Mouse (Mus musculus) forebrain, embryonic 12.5 days (tissue): ENCODE measurements around the gene Hkdc1. TPM values are rescaled to one million over a fixed set of nuclear protein-coding genes. Genes with fewer than 3 reads are reported as not detected.
A peak's percentile ranks its signal among the peaks of the same experiment; 100 is the strongest.

ENCODE experiments used
- ATAC-seq: fragments of 200-750 bp; cut with Nextera tagmentation; 2 replicates; pipeline ENCODE4 v1.8.0; 2017; ENCODE audit warnings: moderate TSS enrichment; ENCODE audit not compliant: low FRiP score
- H3K27ac ChIP-seq: fragments of 300-500 bp; sonication (generic); 2 replicates; pipeline ENCODE4 v1.5.1; 2016; ENCODE audit warnings: mild to moderate bottlenecking
- H3K27me3 ChIP-seq: fragments of 300-500 bp; sonication (generic); 2 replicates; pipeline ENCODE4 v1.6.1; 2016; ENCODE audit warnings: mild to moderate bottlenecking
- H3K36me3 ChIP-seq: fragments of 300-500 bp; sonication (generic); replicated peaks from 2 replicates; pipeline ENCODE4 v1.6.1; 2016; ENCODE audit warnings: mild to moderate bottlenecking
- H3K4me1 ChIP-seq: fragments of 300-500 bp; sonication (generic); 2 replicates; pipeline ENCODE4 v1.6.1; 2016
- H3K4me2 ChIP-seq: fragments of 300-500 bp; sonication (generic); 2 replicates; pipeline ENCODE4 v1.6.1; 2016; ENCODE audit warnings: mild to moderate bottlenecking, moderate library complexity
- H3K4me3 ChIP-seq: fragments of 300-500 bp; sonication (generic); replicated peaks from 2 replicates; pipeline ENCODE4 v1.5.1; 2016; ENCODE audit warnings: mild to moderate bottlenecking
- H3K9ac ChIP-seq: fragments of 300-500 bp; sonication (generic); 2 replicates; pipeline ENCODE4 v1.6.1; 2016; ENCODE audit warnings: mild to moderate bottlenecking
- H3K9me3 ChIP-seq: fragments of 300-500 bp; sonication (generic); 2 replicates; pipeline ENCODE4 v1.6.1; 2016
- WGBS: fragments of 180-500 bp; shearing (Covaris S2); methylation state at CpG from one replicate; pipeline ENCODE4 v1.1.7; 2016; 5-methylcytosine and 5-hydroxymethylcytosine counted together
- polyA plus RNA-seq: library from polyadenylated mRNA; unstranded; fragments of >200 nt; fragmentation: Nextera tagmentation; extraction: Ambion mirVana; gene quantifications from 2 replicates; pipeline ENCODE4 v1.2.1, GENCODE M21; 2016

Hkdc1 gene
- polyA plus RNA-seq, 1 experiment from 2014 or later = 0.11 TPM

DNA sequence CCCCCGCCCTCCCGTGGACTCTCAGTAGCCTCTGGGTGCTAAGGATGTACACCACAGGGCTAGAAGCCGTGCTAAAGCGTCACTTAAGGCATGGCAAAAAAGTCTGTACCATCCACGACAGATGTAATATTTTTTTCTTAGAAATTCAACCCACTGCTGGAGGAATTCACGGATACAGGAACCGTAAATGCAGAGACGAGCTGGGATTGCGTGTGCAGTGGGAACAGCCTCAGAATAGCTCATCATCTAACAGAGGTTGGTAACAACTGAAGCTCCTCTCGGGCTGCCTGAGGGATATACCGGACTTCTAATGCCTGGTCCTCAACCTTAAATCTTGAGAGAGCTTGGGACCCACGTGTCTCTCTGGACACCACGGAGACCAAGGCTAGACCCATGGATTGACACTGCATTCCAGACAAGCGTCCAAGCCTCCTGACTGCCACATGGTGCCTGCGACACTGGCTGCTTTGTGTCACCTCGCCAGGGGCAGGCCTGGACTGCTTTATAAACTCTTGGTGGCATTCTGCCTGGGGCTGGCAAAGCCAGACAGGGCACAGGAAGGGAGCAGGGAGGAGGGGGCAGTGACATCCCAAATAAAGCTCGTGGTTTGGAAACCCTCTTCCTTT is 66.1 kb downstream of the Hkdc1 start:
- ATAC-seq = no peak
- no peak overlapping the region for H3K9ac ChIP-seq
- no peak overlapping the region for H3K27ac ChIP-seq
- no peaks in the 10 kb centered on the region for H3K36me3 ChIP-seq
- no peaks in the 10 kb centered on the region for H3K27me3 ChIP-seq
- H3K9me3 ChIP-seq = no peaks in the 10 kb centered on the region
- 78% methylated on average over 17 of the region's 17 CpGs for whole genome bisulfite sequencing
- H3K4me1 ChIP-seq = no peaks in the 10 kb centered on the region
- no peak overlapping the region for H3K4me2 ChIP-seq
- H3K4me3 ChIP-seq = no peak overlapping the region

DNA sequence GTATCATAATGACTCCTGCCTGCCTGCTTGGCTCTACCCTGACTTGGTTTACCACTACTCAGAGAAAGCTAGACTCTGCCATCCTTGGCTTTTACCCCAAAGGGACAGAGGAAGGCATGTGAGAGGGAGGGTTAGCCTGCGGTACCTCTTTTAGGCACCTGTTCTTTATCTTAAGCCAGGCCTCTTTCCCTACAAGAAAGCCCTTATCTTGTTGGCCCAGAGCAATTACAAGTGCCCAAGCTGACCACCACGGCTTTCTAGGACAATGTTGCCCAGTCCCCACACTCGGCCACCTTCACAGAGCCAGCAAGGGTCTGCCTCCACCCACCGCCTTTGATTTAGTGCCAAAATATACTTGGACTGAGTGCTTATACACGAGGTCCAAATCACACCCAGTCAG is 77.1 kb downstream of the Hkdc1 start:
- Histone ChIP-seq H3K27me3 (no peaks in the 10 kb centered on the region), H3K4me3 (no peak overlapping the region), H3K4me1 (peaks cover 7% of the 10 kb centered on the region), H3K9me3 (no peaks in the 10 kb centered on the region), H3K9ac (no peak overlapping the region), H3K4me2 (no peak overlapping the region), H3K36me3 (no peaks in the 10 kb centered on the region), H3K27ac (no peak overlapping the region)
- 80% methylated on average over 5 of the region's 5 CpGs for WGBS
- ATAC-seq = no peak

- Histone ChIP-seq H3K27ac (no peak overlapping the region), H3K4me2 (no peak overlapping the region), H3K4me3 (no peak overlapping the region), H3K9ac (no peak overlapping the region), H3K36me3 (no peaks in the 10 kb centered on the region), H3K9me3 (no peaks in the 10 kb centered on the region), H3K27me3 (no peaks in the 10 kb centered on the region), H3K4me1 (peaks cover 12% of the 10 kb centered on the region)
- WGBS = 86% methylated on average over 9 of the region's 9 CpGs
- ATAC-seq = no peak
Observed at GRCm38 (mm10) chr10:62344004-62344752, 78.1 kb downstream of the Hkdc1 start.

GRCm38 (mm10) chr10:62342512-62342911 is 79.8 kb downstream of the Hkdc1 start:
- 90% methylated on average over 6 of the region's 6 CpGs for WGBS
- Histone ChIP-seq H3K27ac (no peak overlapping the region), H3K27me3 (0 out of 2 replicates have a peak, but pooled peaks cover 3% of the 10 kb centered on the region), H3K36me3 (no peaks in the 10 kb centered on the region), H3K9ac (no peak overlapping the region), H3K9me3 (no peaks in the 10 kb centered on the region), H3K4me3 (no peak overlapping the region), H3K4me2 (no peak overlapping the region), H3K4me1 (peaks cover 25% of the 10 kb centered on the region)
- ATAC-seq = no peak

GRCm38 (mm10) chr10:62341956-62342355 is 80.3 kb downstream of the Hkdc1 start:
- no peak overlapping the region for H3K4me2 ChIP-seq
- peaks cover 27% of the 10 kb centered on the region for H3K4me1 ChIP-seq
- no peak overlapping the region for H3K27ac ChIP-seq
- 87% methylated on average over 4 of the region's 4 CpGs for WGBS
- H3K36me3 ChIP-seq = no peaks in the 10 kb centered on the region
- no peak overlapping the region for H3K9ac ChIP-seq
- no peak overlapping the region for H3K4me3 ChIP-seq
- no peak for ATAC-seq
- no peaks in the 10 kb centered on the region for H3K9me3 ChIP-seq
- 0 out of 2 replicates have a peak, but pooled peaks cover 3% of the 10 kb centered on the region for H3K27me3 ChIP-seq

DNA sequence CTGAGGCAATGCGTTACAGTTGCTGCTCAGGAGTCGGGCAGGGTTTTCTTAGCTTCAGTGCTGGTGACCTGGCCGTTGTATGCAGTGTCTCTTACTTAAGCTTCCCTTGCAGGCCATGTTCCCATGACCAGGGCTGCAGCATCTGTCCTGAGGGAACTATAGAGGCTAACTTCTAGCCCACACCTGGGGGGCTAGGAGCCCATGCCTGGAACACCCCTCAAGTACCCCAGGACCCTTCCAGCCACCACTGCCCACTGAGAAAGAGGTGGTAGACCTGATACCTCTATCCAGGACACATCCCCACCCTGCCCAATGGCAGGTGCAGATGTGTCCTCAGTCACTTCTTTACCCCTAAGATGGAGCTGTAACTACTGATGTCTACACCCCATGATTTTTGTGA is 81.3 kb downstream of the Hkdc1 start:
- 16% methylated on average over 3 of the region's 3 CpGs for WGBS

GRCm38 (mm10) chr10:62340095-62340731 is 82.1 kb downstream of the Hkdc1 start:
- 0 out of 2 replicates have a peak, but pooled peaks cover 3% of the 10 kb centered on the region for H3K27me3 ChIP-seq
- peaks cover 35% of the 10 kb centered on the region for H3K4me1 ChIP-seq
- H3K36me3 ChIP-seq = no peaks in the 10 kb centered on the region
- H3K9me3 ChIP-seq = no peaks in the 10 kb centered on the region
- peak; percentile 99 for ATAC-seq
- H3K9ac ChIP-seq = peak overlapping the region; percentile 66
- peak overlapping the region; percentile 92 for H3K4me2 ChIP-seq
- peak overlapping the region; percentile 59 for H3K4me3 ChIP-seq
- peak overlapping the region; percentile 91 for H3K27ac ChIP-seq
- WGBS = under 1% methylated on average over 38 of the region's 38 CpGs

More for the DNA sequence above, 81.3 kb downstream of the Hkdc1 start:
- H3K27ac ChIP-seq = no peak overlapping the region
- H3K4me2 ChIP-seq = peak overlapping the region; percentile 92
- no peak for ATAC-seq
- no peaks in the 10 kb centered on the region for H3K36me3 ChIP-seq
- peaks cover 32% of the 10 kb centered on the region for H3K4me1 ChIP-seq
- no peaks in the 10 kb centered on the region for H3K9me3 ChIP-seq
- H3K27me3 ChIP-seq = 0 out of 2 replicates have a peak, but pooled peaks cover 3% of the 10 kb centered on the region
- H3K9ac ChIP-seq = peak overlapping the region; percentile 66
- peak overlapping the region; percentile 59 for H3K4me3 ChIP-seq

GRCm38 (mm10) chr10:62339211-62340094 is 82.8 kb downstream of the Hkdc1 start:
- peak overlapping the region; percentile 91; the same call in 1 of the 2 replicates for H3K27ac ChIP-seq

GRCm38 (mm10) chr10:62338626-62339025 is 83.7 kb downstream of the Hkdc1 start:
- H3K4me3 ChIP-seq = peak overlapping the region; percentile 59
- WGBS = 30% methylated on average over 5 of the region's 5 CpGs
- H3K9ac ChIP-seq = no peak overlapping the region

More at GRCm38 (mm10) chr10:62339211-62340094, 82.8 kb downstream of the Hkdc1 start:
- no peaks in the 10 kb centered on the region for H3K36me3 ChIP-seq
- H3K27me3 ChIP-seq = 0 out of 2 replicates have a peak, but pooled peaks cover 3% of the 10 kb centered on the region
- 3% methylated on average over 45 of the region's 45 CpGs for WGBS
- H3K4me1 ChIP-seq = peaks cover 42% of the 10 kb centered on the region
- H3K4me3 ChIP-seq = peak overlapping the region; percentile 59
- peak; percentile 56 for ATAC-seq
- H3K9me3 ChIP-seq = no peaks in the 10 kb centered on the region
- H3K4me2 ChIP-seq = peak overlapping the region; percentile 92
- peak overlapping the region; percentile 66 for H3K9ac ChIP-seq

GRCm38 (mm10) chr10:62338176-62338575 is 84.1 kb downstream of the Hkdc1 start:
- Histone ChIP-seq H3K27me3 (0 out of 2 replicates have a peak, but pooled peaks cover 3% of the 10 kb centered on the region), H3K4me2 (no peak overlapping the region), H3K27ac (no peak overlapping the region), H3K9ac (no peak overlapping the region), H3K9me3 (no peaks in the 10 kb centered on the region), H3K4me1 (peaks cover 42% of the 10 kb centered on the region), H3K36me3 (no peaks in the 10 kb centered on the region), H3K4me3 (no peak overlapping the region)
- 24% methylated on average over 9 of the region's 9 CpGs for WGBS
- ATAC-seq = no peak

More at GRCm38 (mm10) chr10:62338626-62339025, 83.7 kb downstream of the Hkdc1 start:
- Histone ChIP-seq H3K27ac (no peak overlapping the region), H3K4me1 (peaks cover 42% of the 10 kb centered on the region), H3K27me3 (0 out of 2 replicates have a peak, but pooled peaks cover 3% of the 10 kb centered on the region), H3K4me2 (peak overlapping the region; percentile 92), H3K36me3 (no peaks in the 10 kb centered on the region), H3K9me3 (no peaks in the 10 kb centered on the region)
- no peak for ATAC-seq
